Mouse (Mus musculus) stomach, embryonic 15.5 days (tissue): ENCODE results near the gene Sez6l. TPM values are rescaled to one million over a fixed set of nuclear protein-coding genes. Genes with fewer than 3 reads are reported as not detected.

Experiments
- ATAC-seq: fragments of 200-750 bp; cut with Nextera tagmentation; 2 replicates; pipeline ENCODE4 v1.8.0; 2017; ENCODE audit warnings: low read depth, moderate number of reproducible peaks, moderate TSS enrichment; ENCODE audit not compliant: insufficient read depth, low FRiP score
- H3K27ac ChIP-seq: fragments of 300-500 bp; sonication (generic); 2 replicates; pipeline ENCODE4 v1.5.1; 2015; ENCODE audit warnings: mild to moderate bottlenecking, inconsistent platforms
- H3K27me3 ChIP-seq: fragments of 300-500 bp; sonication (generic); replicated peaks from 2 replicates; pipeline ENCODE4 v1.6.1; 2015; ENCODE audit warnings: inconsistent platforms
- H3K36me3 ChIP-seq: fragments of 300-500 bp; sonication (generic); 2 replicates; pipeline ENCODE4 v1.6.1; 2015; ENCODE audit warnings: inconsistent platforms
- H3K4me1 ChIP-seq: fragments of 300-500 bp; sonication (generic); 2 replicates; pipeline ENCODE4 v1.6.1; 2015; ENCODE audit warnings: inconsistent platforms
- H3K4me2 ChIP-seq: fragments of 300-500 bp; sonication (generic); 2 replicates; pipeline ENCODE4 v1.6.1; 2015; ENCODE audit warnings: mild to moderate bottlenecking, inconsistent platforms
- H3K4me3 ChIP-seq: fragments of 300-500 bp; sonication (generic); replicated peaks from 2 replicates; pipeline ENCODE4 v1.5.1; 2015; ENCODE audit warnings: inconsistent platforms
- H3K9ac ChIP-seq: fragments of 300-500 bp; sonication (generic); 2 replicates; pipeline ENCODE4 v1.6.1; 2015; ENCODE audit warnings: inconsistent platforms
- H3K9me3 ChIP-seq: fragments of 300-500 bp; sonication (generic); 2 replicates; pipeline ENCODE4 v1.6.1; 2016; ENCODE audit warnings: inconsistent platforms
- WGBS: fragments of 180-500 bp; shearing (Covaris S2); methylation state at CpG from one replicate; pipeline ENCODE4 v1.1.7; 2015; 5-methylcytosine and 5-hydroxymethylcytosine counted together
- polyA plus RNA-seq: library from polyadenylated mRNA; unstranded; fragments of >200 nt; fragmentation: Nextera tagmentation; extraction: Ambion mirVana; gene quantifications from 2 replicates; pipeline ENCODE4 v1.2.1, GENCODE M21; 2015

Sez6l gene
- polyA plus RNA-seq, 1 experiment from 2014 or later = 2.0 TPM

DNA sequence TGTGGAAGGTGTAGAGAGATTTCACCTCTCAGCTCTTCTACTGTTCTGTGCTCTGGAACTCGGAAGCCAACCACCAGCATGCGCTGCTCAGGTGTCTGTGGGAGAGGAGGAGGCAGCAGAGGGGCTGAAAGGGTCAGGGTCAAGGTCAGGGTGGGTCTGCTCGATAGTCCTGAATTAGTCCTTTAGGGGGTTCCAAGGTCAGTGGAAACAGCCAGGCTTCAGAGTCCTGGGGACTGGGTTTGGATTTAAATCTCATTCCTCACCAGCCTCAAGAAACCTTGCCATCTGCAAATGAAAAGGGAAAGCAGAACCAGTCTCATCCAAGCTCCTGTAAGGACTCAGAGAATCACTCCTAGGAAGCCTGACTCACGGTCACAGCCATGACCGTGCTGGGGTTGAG lies 67.1 kb downstream of the Sez6l start:
- no peak overlapping the region for H3K4me2 ChIP-seq
- H3K4me3 ChIP-seq = no peak overlapping the region
- no peaks in the 10 kb centered on the region for H3K36me3 ChIP-seq
- 67% methylated on average over 5 of the region's 5 CpGs for WGBS
- ATAC-seq = no peak
- no peak overlapping the region for H3K9ac ChIP-seq
- H3K9me3 ChIP-seq = no peaks in the 10 kb centered on the region
- H3K27me3 ChIP-seq = no peaks in the 10 kb centered on the region
- no peak overlapping the region for H3K27ac ChIP-seq
- no peaks in the 10 kb centered on the region for H3K4me1 ChIP-seq

DNA sequence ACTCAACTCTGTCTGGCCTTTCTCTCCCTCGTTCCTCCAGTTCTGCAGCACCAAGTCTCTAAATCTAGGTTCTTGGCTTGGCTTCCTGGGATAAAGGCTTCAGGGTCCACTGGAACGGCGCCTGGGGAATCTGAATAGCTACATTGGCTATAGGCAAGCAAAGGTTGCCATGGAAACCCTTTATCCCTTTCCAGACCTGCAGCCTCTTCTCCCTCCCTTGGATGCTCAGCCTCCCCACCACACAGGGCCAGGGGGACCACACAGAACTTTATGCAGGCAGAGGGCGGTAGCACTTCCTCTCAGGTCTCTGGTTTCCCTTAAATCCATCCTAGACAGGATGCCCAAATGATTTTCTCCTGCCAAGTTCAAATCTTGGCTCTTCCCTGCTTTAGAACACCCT lies 71.4 kb downstream of the Sez6l start:
- 71% methylated on average over 4 of the region's 4 CpGs for WGBS

DNA sequence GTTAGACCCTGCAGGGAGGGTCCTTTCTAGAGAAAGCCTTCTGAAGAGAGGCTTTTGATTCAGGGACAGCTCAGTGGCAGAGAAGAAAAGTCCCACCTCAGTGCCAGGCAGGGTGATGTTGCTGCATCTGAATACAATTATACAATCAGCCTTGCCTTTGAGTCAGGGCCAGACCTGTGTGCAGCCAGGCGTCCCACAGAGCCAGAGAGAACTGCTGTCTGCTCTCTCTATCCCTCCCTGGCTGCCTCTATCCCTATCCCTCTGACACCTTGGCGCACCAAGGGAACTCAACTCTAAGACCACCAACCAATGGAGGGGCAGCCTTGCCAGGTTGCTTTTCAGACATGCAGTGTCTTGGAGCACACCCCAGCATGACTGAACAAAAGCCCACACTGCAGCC lies 75.6 kb downstream of the Sez6l start:
- no peak overlapping the region for H3K4me2 ChIP-seq
- no peak overlapping the region for H3K27ac ChIP-seq
- no peak for ATAC-seq
- H3K9me3 ChIP-seq = no peaks in the 10 kb centered on the region
- no peaks in the 10 kb centered on the region for H3K27me3 ChIP-seq
- 69% methylated on average over 2 of the region's 2 CpGs for WGBS
- H3K4me3 ChIP-seq = no peak overlapping the region
- no peaks in the 10 kb centered on the region for H3K36me3 ChIP-seq
- H3K9ac ChIP-seq = no peak overlapping the region
- peaks cover 6% of the 10 kb centered on the region; the same call in 1 of the 2 replicates for H3K4me1 ChIP-seq

More for the DNA sequence above, 71.4 kb downstream of the Sez6l start:
- no peak overlapping the region for H3K4me3 ChIP-seq
- no peaks in the 10 kb centered on the region for H3K27me3 ChIP-seq
- H3K9ac ChIP-seq = no peak overlapping the region
- H3K4me1 ChIP-seq = no peaks in the 10 kb centered on the region
- H3K9me3 ChIP-seq = no peaks in the 10 kb centered on the region
- H3K27ac ChIP-seq = no peak overlapping the region
- no peaks in the 10 kb centered on the region for H3K36me3 ChIP-seq
- ATAC-seq = no peak
- no peak overlapping the region for H3K4me2 ChIP-seq

DNA sequence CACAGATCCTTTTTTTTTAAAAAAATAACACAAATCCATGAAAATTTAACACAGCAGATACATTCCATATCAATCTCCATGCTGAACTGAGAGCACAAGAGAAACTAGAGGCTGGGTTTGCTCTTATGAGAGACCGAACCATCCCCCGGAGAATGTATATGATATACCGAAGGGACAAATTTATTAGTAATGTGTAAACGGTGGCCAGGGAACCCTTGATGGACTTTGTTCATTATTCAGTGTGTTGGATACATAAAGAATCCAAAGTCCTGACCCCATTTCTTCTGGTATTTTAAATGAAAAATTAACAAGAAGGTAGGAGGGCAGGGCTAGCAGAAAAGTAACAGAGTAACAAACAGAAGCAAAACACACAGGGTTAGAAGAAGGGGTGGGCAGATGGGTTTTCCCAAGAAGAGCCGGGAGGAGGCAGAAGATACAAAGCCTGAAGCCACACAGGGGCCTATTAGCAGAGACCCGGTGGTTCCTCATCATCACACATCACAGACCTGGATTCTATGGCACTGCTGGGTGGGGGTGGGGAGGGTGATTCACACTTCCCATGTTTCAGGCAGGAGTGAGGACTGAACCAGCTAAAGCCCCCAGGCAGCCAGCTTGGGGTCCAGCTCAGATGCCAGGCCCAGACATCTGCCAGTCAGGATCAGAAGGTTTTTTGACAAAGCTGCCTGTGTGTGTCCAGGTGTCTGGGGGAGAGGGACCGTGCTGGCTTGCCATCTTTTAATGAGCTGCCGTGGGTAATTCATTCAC lies 76.9 kb downstream of the Sez6l start:
- Histone ChIP-seq H3K4me3 (no peak overlapping the region), H3K4me1 (peaks cover 6% of the 10 kb centered on the region; the same call in 1 of the 2 replicates), H3K27ac (no peak overlapping the region), H3K27me3 (no peaks in the 10 kb centered on the region), H3K9ac (no peak overlapping the region), H3K4me2 (no peak overlapping the region), H3K9me3 (no peaks in the 10 kb centered on the region), H3K36me3 (no peaks in the 10 kb centered on the region)
- ATAC-seq = no peak
- WGBS = 48% methylated on average over 8 of the region's 8 CpGs

DNA sequence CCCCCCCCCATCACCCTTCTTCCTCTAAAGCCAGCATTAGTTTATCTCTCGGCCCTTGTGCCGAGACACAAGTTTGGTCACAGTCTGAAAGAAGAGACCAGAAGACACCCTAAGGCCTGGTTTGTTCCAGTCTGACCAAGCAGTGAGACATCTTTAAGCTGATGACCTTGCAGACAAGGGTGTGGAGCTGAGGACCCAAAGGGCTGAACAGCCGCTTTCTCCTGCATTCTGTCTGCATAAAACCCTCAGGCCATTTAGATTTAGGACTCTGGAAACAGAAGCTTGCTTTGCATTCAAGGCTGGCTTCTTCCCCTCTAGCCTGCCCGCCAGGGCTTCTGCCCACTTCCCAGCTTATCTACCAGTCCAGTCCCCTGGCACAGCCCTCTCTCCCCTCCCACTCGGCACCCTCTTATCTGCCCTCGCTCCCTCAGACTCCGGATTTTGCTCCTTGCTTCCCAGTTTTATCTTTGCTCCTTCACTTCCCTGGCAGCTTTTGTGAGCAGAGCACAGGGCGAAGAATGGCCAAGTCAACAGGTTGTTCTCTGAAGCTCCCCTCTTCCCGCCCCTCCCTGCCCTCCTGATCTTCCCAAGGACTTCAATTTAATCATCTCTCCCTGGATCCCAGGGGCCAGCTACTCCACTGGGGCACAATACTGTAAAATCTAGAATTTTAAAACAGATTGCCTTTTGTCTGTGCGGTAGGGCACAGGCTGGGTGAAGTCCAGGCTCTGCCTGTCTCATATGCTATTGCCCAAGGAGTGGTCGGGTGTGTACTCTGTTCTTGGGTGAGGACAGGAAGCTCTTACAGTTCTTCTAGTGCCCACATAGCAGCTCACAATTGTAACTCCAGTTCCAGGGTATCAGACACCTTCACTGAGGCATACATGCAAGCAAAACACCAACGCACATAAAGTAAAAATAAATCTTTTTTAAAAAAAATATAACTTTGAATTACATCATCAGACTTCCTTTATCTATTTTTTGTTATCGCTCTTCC lies 77.8 kb downstream of the Sez6l start:
- H3K4me3 ChIP-seq = no peak overlapping the region
- no peaks in the 10 kb centered on the region for H3K36me3 ChIP-seq
- peaks cover 6% of the 10 kb centered on the region; the same call in 1 of the 2 replicates for H3K4me1 ChIP-seq
- H3K9me3 ChIP-seq = no peaks in the 10 kb centered on the region
- no peak overlapping the region for H3K27ac ChIP-seq
- no peaks in the 10 kb centered on the region for H3K27me3 ChIP-seq
- no peak for ATAC-seq
- no peak overlapping the region for H3K4me2 ChIP-seq
- H3K9ac ChIP-seq = no peak overlapping the region
- 60% methylated on average over 13 of the region's 13 CpGs for WGBS

DNA sequence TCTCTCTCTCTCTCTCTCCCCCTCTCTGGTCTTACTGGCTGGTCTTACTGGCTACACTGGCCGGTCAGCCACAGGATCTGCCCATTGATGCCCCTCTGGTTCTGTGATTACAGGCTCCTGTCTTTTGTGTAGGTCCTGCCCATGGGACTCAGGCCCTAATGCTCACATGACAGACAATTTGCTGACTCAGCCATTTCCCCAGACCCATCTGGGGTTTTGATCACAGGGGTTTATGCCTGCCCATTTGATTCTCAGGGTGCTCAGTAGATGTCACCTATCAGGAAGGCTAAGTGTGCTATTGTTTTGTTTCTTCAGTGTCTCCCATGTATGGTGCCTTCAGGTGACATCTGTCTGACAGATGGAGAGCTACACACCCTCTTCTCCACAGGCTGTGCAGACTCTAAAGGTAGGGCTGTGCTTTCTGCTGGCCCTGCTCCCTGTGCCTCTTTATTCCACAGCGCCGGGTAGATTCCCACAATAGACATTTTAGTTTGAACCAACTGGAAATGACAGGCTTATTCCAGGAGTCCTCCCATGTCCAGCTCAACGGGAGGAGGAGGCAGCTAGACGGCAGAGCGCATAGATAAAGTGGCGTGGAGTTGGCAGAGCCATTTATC lies 80.1 kb downstream of the Sez6l start:
- ATAC-seq = no peak
- H3K27ac ChIP-seq = no peak overlapping the region
- H3K27me3 ChIP-seq = no peaks in the 10 kb centered on the region
- no peaks in the 10 kb centered on the region for H3K9me3 ChIP-seq
- no peak overlapping the region for H3K4me2 ChIP-seq
- H3K9ac ChIP-seq = no peak overlapping the region
- peaks cover 9% of the 10 kb centered on the region for H3K4me1 ChIP-seq
- 67% methylated on average over 7 of the region's 7 CpGs for WGBS
- H3K36me3 ChIP-seq = no peaks in the 10 kb centered on the region
- H3K4me3 ChIP-seq = no peak overlapping the region

DNA sequence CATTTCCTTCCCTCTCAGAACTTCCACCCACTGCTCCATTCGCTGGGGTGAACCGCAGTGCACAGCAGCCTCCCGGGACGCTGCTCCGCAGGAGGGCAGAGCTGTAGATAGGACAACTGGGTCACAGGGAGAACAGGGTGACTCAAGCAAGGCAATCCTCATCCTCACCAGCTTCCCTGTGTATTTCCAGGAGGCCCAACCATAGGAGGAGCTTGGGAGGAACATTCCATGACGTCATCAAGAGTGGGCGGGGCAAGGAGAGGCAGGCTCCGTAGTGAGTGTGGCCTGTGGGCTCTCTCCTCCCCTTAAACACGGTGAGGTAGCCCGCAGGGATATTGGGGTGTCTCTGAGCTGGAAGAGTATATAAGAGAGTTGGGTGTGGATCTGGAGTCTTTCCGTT lies 83.5 kb downstream of the Sez6l start:
- Histone ChIP-seq H3K27me3 (no peaks in the 10 kb centered on the region), H3K4me1 (peaks cover 4% of the 10 kb centered on the region), H3K9me3 (no peaks in the 10 kb centered on the region), H3K4me2 (no peak overlapping the region), H3K36me3 (no peaks in the 10 kb centered on the region), H3K4me3 (no peak overlapping the region), H3K9ac (no peak overlapping the region), H3K27ac (no peak overlapping the region)
- WGBS = 32% methylated on average over 11 of the region's 11 CpGs
- no peak for ATAC-seq

DNA sequence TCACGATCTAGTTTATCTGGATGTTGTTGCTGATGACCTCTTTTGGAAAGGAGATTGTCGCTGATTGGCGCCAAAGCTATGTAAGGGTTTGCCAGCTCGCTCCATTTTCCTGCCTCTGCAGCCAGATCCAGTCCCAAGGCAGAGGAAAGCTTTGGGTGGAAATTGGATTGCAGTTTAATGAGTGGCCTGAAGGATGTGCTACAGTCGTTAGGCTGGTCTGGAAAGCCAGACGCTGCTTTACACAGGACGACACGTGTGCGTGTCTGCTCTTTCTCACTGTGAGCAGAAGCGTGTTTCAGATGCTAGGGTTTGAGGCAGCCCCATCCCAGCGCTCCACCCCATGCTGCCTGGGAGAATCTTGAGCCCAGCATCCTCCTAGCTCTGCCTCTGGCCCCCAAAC lies 85.5 kb downstream of the Sez6l start:
- no peak for ATAC-seq
- Histone ChIP-seq H3K27me3 (no peaks in the 10 kb centered on the region), H3K9me3 (no peaks in the 10 kb centered on the region), H3K36me3 (no peaks in the 10 kb centered on the region), H3K9ac (no peak overlapping the region), H3K4me2 (no peak overlapping the region), H3K4me1 (peaks cover 4% of the 10 kb centered on the region), H3K27ac (no peak overlapping the region), H3K4me3 (no peak overlapping the region)
- 46% methylated on average over 11 of the region's 11 CpGs for WGBS

DNA sequence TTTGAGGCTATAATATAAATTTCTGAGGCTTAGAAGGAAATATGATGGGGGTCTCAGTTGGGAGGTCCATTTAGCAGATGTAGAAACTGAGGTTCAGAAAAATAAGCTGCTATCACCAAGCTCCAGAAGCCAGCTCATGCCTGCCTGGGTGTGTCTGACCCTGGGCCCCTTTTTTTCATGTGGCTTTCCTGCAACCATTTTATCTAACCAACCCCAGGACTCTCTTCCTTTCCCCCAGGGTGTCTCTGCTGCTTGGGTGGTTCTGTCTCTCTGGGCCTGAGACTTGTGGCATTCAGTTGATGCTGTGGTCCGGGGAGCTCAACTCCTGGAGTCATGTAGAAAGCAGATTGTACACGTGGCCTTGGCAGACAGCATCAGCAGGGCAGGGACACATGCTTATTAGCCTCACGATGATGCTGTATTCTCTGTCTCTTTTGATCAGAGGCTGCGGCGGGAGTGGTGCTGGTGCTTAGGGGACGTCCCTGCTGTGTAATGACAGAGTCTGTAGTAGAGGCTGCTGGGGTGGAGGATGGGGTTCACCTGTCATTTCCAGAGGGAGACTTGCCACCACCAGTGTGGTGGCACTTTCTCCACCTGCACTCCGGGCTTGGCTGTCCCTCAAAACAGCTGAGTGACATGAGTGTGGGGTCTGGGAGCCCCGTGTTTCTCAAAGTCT lies 88.7 kb downstream of the Sez6l start:
- Histone ChIP-seq H3K4me3 (no peak overlapping the region), H3K9ac (no peak overlapping the region), H3K4me2 (no peak overlapping the region), H3K4me1 (no peaks in the 10 kb centered on the region), H3K27me3 (0 out of 2 replicates have a peak, but pooled peaks cover 3% of the 10 kb centered on the region), H3K27ac (no peak overlapping the region), H3K36me3 (no peaks in the 10 kb centered on the region), H3K9me3 (no peaks in the 10 kb centered on the region)
- no peak for ATAC-seq
- 72% methylated on average over 8 of the region's 8 CpGs for WGBS

DNA sequence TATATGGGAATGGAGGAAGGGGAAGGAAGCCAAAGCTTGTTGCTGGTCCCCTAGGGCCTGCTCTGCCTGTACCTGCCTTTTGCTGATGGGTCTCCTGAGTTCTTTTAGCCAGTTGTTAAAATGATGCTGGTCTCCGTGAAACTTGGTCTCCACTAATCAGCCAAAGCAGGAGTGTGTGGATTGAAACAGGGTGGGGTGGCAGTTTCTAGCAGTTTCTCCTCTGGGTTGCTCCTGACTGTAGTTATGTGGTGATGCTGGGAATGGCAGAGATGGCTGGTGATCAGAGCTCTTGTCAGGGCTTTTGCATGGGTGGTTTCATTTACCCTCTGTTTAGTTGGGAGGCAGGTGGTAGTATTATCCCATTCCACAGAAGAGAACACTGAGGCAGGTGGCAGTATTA lies 89.5 kb downstream of the Sez6l start:
- Histone ChIP-seq H3K4me2 (no peak overlapping the region), H3K4me1 (no peaks in the 10 kb centered on the region), H3K27me3 (0 out of 2 replicates have a peak, but pooled peaks cover 3% of the 10 kb centered on the region), H3K36me3 (no peaks in the 10 kb centered on the region), H3K4me3 (no peak overlapping the region), H3K9ac (no peak overlapping the region), H3K9me3 (no peaks in the 10 kb centered on the region), H3K27ac (no peak overlapping the region)
- WGBS = 80% methylated on average over 1 of the region's 1 CpGs
- ATAC-seq = no peak

DNA sequence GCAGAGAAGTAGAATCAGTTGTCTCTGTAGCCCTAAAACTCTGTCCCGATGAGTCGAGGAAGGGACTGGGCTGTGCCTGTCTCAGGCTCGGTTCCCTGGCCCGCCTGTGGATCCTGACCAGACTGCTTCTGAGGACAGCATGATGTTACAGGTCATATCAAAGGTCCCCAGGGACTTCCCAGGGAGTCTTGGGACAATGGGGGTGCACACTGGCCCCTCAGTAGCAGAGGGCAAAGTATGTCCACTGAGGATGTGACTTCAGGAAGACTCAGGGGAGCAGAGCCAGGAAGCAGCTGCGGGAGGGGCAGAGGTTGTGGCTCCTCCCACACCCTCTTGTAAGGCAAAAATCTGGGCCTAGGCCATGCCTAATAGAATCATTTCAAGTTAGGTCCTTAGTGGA lies 90.6 kb downstream of the Sez6l start:
- H3K36me3 ChIP-seq = no peaks in the 10 kb centered on the region
- H3K27ac ChIP-seq = no peak overlapping the region
- H3K9me3 ChIP-seq = no peaks in the 10 kb centered on the region
- H3K4me2 ChIP-seq = no peak overlapping the region
- H3K27me3 ChIP-seq = 0 out of 2 replicates have a peak, but pooled peaks cover 3% of the 10 kb centered on the region
- H3K4me1 ChIP-seq = no peaks in the 10 kb centered on the region
- no peak overlapping the region for H3K9ac ChIP-seq
- ATAC-seq = no peak
- WGBS = 55% methylated on average over 5 of the region's 5 CpGs
- H3K4me3 ChIP-seq = no peak overlapping the region
